Mouse (Mus musculus) kidney, adult 2 months (tissue): ENCODE measurements around the gene Snx32.

Experiments
- CTCF ChIP-seq: fragments of 200-500 bp; conservative IDR thresholded peaks from 2 replicates; pipeline ENCODE4 v1.5.1; 2011; ENCODE audit warnings: low read depth, mild to moderate bottlenecking, control low read depth, low read length, moderate library complexity, mixed read lengths; ENCODE audit not compliant: insufficient read depth, insufficient read length
- POLR2A ChIP-seq: fragments of 200-500 bp; IDR thresholded peaks from one replicate; pipeline ENCODE4 v1.6.1; 2011; ENCODE audit warnings: low read depth, low read length, control low read depth

- TF ChIP-seq CTCF (no peak), POLR2A (no peak)
Measured at GRCm38 (mm10) chr19:5444371-5444908, 65.9 kb downstream of the Snx32 start.
